In genomic region chr12:117053223-117053850, GRCm38 (mm10) we compare ENCODE assay signal across 11 mouse cellular contexts.
DNase-seq lines count a peak whose midpoint lies in the region; ATAC-seq and TF ChIP-seq lines count a peak whose summit lies in the region.
"Had no signal": no experiment of that assay in that cellular context is flagged by ENCODE, and none has a peak within 500 bp of the region (broad histone marks: within the 10 kb centered on the region; RNA-seq: fewer than 3 reads in every experiment).

No protein-coding gene starts in this region.

- no peaks in the 10 kb centered on the region for H3K9me3 ChIP-seq in hindbrain, embryonic 14.5 days (ENCODE audit: control insufficient read depth, low read length)
- H3K9me3 ChIP-seq in midbrain, embryonic 12.5 days, result no peaks in the 10 kb centered on the region

- no peaks in the 10 kb centered on the region for H3K36me3 ChIP-seq in hindbrain, embryonic 14.5 days (replicated peaks; ENCODE audit: control insufficient read depth, insufficient read depth)
- no peaks in the 10 kb centered on the region for H3K36me3 ChIP-seq in midbrain, embryonic 12.5 days

- peaks cover 28% of the 10 kb centered on the region for H3K4me1 ChIP-seq in hindbrain, embryonic 14.5 days (replicated peaks; ENCODE audit: control insufficient read depth, insufficient read depth, low read length)
- peaks cover 47% of the 10 kb centered on the region for H3K4me1 ChIP-seq in midbrain, embryonic 12.5 days

- intact Hi-C loops in left cerebral cortex, adult 2 months (cut with DNase I), result loop anchor here (5.0 kb wide), 1 partner anchor 284 kb away; no protein-coding TSS in a partner anchor
- intact Hi-C loops in left cerebral cortex, postnatal 10 days (cut with DNase I), result no loop called here

- peak; percentile 32 for ATAC-seq in hindbrain, embryonic 14.5 days (ENCODE audit: low FRiP score)
- no peak; the same call in 1 of the 2 replicates for ATAC-seq in midbrain, embryonic 12.5 days (ENCODE audit: low FRiP score, low read depth)
- ATAC-seq: CD4-positive, CD25-positive, alpha-beta regulatory T cell, adult 4 months had no signal

- no peak for TF ChIP-seq CTCF in left cerebral cortex, adult 2 months (IDR thresholded peaks at IDR 0.05)

- peak overlapping the region; percentile 20; the same call in 1 of the 2 replicates for H3K27ac ChIP-seq in left cerebral cortex, adult 2 months
- peak overlapping the region; percentile 90 for H3K27ac ChIP-seq in hindbrain, embryonic 14.5 days
- peak overlapping the region; percentile 98 for H3K27ac ChIP-seq in midbrain, embryonic 12.5 days (replicated peaks)

- 36% methylated on average over 9 of the region's 9 CpGs for WGBS in hindbrain, embryonic 14.5 days
- WGBS in midbrain, embryonic 12.5 days, result 45% methylated on average over 9 of the region's 9 CpGs

- H3K27me3 ChIP-seq in hindbrain, embryonic 14.5 days (ENCODE audit: control insufficient read depth, insufficient read depth, low read length), result no peaks in the 10 kb centered on the region
- peaks cover 6% of the 10 kb centered on the region; the same call in 1 of the 2 replicates for H3K27me3 ChIP-seq in midbrain, embryonic 12.5 days

- no peak for DNase-seq in left cerebral cortex, adult 2 months (ENCODE audit: extremely low spot score in 1 of 2, low spot score in 2 of 2)
- DNase-seq in left cerebral cortex, postnatal 10 days (ENCODE audit: extremely low spot score in 1 of 2, low spot score in 2 of 2), result no peak
- DNase-seq in hindbrain, embryonic 14.5 days (ENCODE audit: low spot score), result no peak
- DNase-seq in ovary, postnatal 14 days (ENCODE audit: low spot score), result no peak
- no peak for DNase-seq in embryo, embryonic 10.5 days (ENCODE audit: low spot score)
- no peak for DNase-seq in embryo, embryonic 10 days (ENCODE audit: low spot score)
- DNase-seq in lung, postnatal 14 days, result no peak
- DNase-seq: gastrocnemius, postnatal 10 days; kidney, adult 18-20 months had no signal

- peak overlapping the region; percentile 53 for H3K9ac ChIP-seq in hindbrain, embryonic 14.5 days
- peak overlapping the region; percentile 16; the same call in 1 of the 2 replicates for H3K9ac ChIP-seq in midbrain, embryonic 12.5 days (replicated peaks)

- H3K4me3 ChIP-seq in left cerebral cortex, adult 2 months, result peak overlapping the region; percentile 31; the same call in 1 of the 2 replicates
- no peak overlapping the region for H3K4me3 ChIP-seq in hindbrain, embryonic 14.5 days (replicated peaks; ENCODE audit: low read length)
- no peak overlapping the region for H3K4me3 ChIP-seq in midbrain, embryonic 12.5 days

- H3K4me2 ChIP-seq in hindbrain, embryonic 14.5 days (replicated peaks), result peak overlapping the region; percentile 42
- peak overlapping the region; percentile 40 for H3K4me2 ChIP-seq in midbrain, embryonic 12.5 days (replicated peaks)

Comparison
In these comparisons a context has a peak if more than half of its experiments do, and no peak if none do; other contexts are left out.
1. H3K27ac ChIP-seq: peak in every context shown above with its lines; median percentile 98 in midbrain, embryonic 12.5 days; 90 in hindbrain, embryonic 14.5 days; 20 in left cerebral cortex, adult 2 months.